Mouse (Mus musculus): ENCODE results near the gene Ttyh2. TPM values are rescaled to one million over a fixed set of nuclear protein-coding genes. Genes with fewer than 3 reads are reported as not detected.

Gene Ttyh2
- polyA plus RNA-seq, 1 experiment = 130 TPM

GRCm38 (mm10) chr11:114706358-114706757 lies 31.1 kb downstream of the Ttyh2 start:
- Histone ChIP-seq H3K4me1 (ENCODE audit: control insufficient read depth, insufficient read depth, insufficient read length, low read length) (no peaks in the 10 kb centered on the region), H3K27ac (ENCODE audit: insufficient read depth, low read depth, low read length) (no peak overlapping the region), H3K36me3 (ENCODE audit: control insufficient read depth, insufficient read depth, low read length) (peaks cover 37% of the 10 kb centered on the region), H3K4me3 (ENCODE audit: low read depth, low read length) (no peak overlapping the region), H3K27me3 (ENCODE audit: control insufficient read depth, insufficient read depth, low read length) (no peaks in the 10 kb centered on the region)
- no peak for TF ChIP-seq POLR2A (IDR thresholded peaks at IDR 0.05; ENCODE audit: low read depth, low read length)
- no peak for TF ChIP-seq CTCF (IDR thresholded peaks at IDR 0.05; ENCODE audit: extremely low read depth, insufficient read length, insufficient replicate concordance, low read depth, low read length)
- 68% methylated on average over 5 of the region's 5 CpGs for WGBS

- no peaks in the 10 kb centered on the region for H3K27me3 ChIP-seq (ENCODE audit: control insufficient read depth, insufficient read depth, low read length)
- H3K4me1 ChIP-seq (ENCODE audit: control insufficient read depth, insufficient read depth, insufficient read length, low read length) = no peaks in the 10 kb centered on the region
- no peak overlapping the region for H3K4me3 ChIP-seq (ENCODE audit: low read depth, low read length)
- TF ChIP-seq POLR2A (IDR thresholded peaks at IDR 0.05; ENCODE audit: low read depth, low read length) = no peak
- TF ChIP-seq CTCF (IDR thresholded peaks at IDR 0.05; ENCODE audit: extremely low read depth, insufficient read length, insufficient replicate concordance, low read depth, low read length) = no peak
- 86% methylated on average over 3 of the region's 3 CpGs for WGBS
- peaks cover 51% of the 10 kb centered on the region for H3K36me3 ChIP-seq (ENCODE audit: control insufficient read depth, insufficient read depth, low read length)
- H3K27ac ChIP-seq (ENCODE audit: insufficient read depth, low read depth, low read length) = no peak overlapping the region
Measured at GRCm38 (mm10) chr11:114711393-114711792, 36.2 kb downstream of the Ttyh2 start.

- no peaks in the 10 kb centered on the region for H3K27me3 ChIP-seq (ENCODE audit: control insufficient read depth, insufficient read depth, low read length)
- peaks cover 52% of the 10 kb centered on the region for H3K36me3 ChIP-seq (ENCODE audit: control insufficient read depth, insufficient read depth, low read length)
- no peaks in the 10 kb centered on the region for H3K4me1 ChIP-seq (ENCODE audit: control insufficient read depth, insufficient read depth, insufficient read length, low read length)
- no peak overlapping the region for H3K4me3 ChIP-seq (ENCODE audit: low read depth, low read length)
- WGBS = 86% methylated on average over 12 of the region's 12 CpGs
- TF ChIP-seq POLR2A (IDR thresholded peaks at IDR 0.05; ENCODE audit: low read depth, low read length) (no peak), CTCF (IDR thresholded peaks at IDR 0.05; ENCODE audit: extremely low read depth, insufficient read length, insufficient replicate concordance, low read depth, low read length) (no peak)
- no peak overlapping the region for H3K27ac ChIP-seq (ENCODE audit: insufficient read depth, low read depth, low read length)
Measured at GRCm38 (mm10) chr11:114711861-114712260, 36.6 kb downstream of the Ttyh2 start.

- peaks cover 37% of the 10 kb centered on the region for H3K36me3 ChIP-seq (ENCODE audit: control insufficient read depth, insufficient read depth, low read length)
- 90% methylated on average over 6 of the region's 6 CpGs for WGBS
- TF ChIP-seq CTCF (IDR thresholded peaks at IDR 0.05; ENCODE audit: extremely low read depth, insufficient read length, insufficient replicate concordance, low read depth, low read length) = no peak
- no peak for TF ChIP-seq POLR2A (IDR thresholded peaks at IDR 0.05; ENCODE audit: low read depth, low read length)
- no peak overlapping the region for H3K4me3 ChIP-seq (ENCODE audit: low read depth, low read length)
- H3K27ac ChIP-seq (ENCODE audit: insufficient read depth, low read depth, low read length) = no peak overlapping the region
- H3K27me3 ChIP-seq (ENCODE audit: control insufficient read depth, insufficient read depth, low read length) = no peaks in the 10 kb centered on the region
- H3K4me1 ChIP-seq (ENCODE audit: control insufficient read depth, insufficient read depth, insufficient read length, low read length) = no peaks in the 10 kb centered on the region
Measured at GRCm38 (mm10) chr11:114714526-114714925, 39.3 kb downstream of the Ttyh2 start.

- Histone ChIP-seq H3K27ac (ENCODE audit: insufficient read depth, low read depth, low read length) (no peak overlapping the region), H3K4me3 (ENCODE audit: low read depth, low read length) (no peak overlapping the region), H3K27me3 (ENCODE audit: control insufficient read depth, insufficient read depth, low read length) (no peaks in the 10 kb centered on the region), H3K4me1 (ENCODE audit: control insufficient read depth, insufficient read depth, insufficient read length, low read length) (no peaks in the 10 kb centered on the region), H3K36me3 (ENCODE audit: control insufficient read depth, insufficient read depth, low read length) (peaks cover 29% of the 10 kb centered on the region)
- no peak for TF ChIP-seq POLR2A (IDR thresholded peaks at IDR 0.05; ENCODE audit: low read depth, low read length)
- 80% methylated on average over 7 of the region's 7 CpGs for WGBS
Measured at GRCm38 (mm10) chr11:114715531-114715930, 40.3 kb downstream of the Ttyh2 start.

GRCm38 (mm10) chr11:114720535-114720934 lies 45.3 kb downstream of the Ttyh2 start:
- TF ChIP-seq CTCF (IDR thresholded peaks at IDR 0.05; ENCODE audit: extremely low read depth, insufficient read length, insufficient replicate concordance, low read depth, low read length) (no peak), POLR2A (IDR thresholded peaks at IDR 0.05; ENCODE audit: low read depth, low read length) (no peak)
- H3K36me3 ChIP-seq (ENCODE audit: control insufficient read depth, insufficient read depth, low read length) = peaks cover 6% of the 10 kb centered on the region
- no peaks in the 10 kb centered on the region for H3K27me3 ChIP-seq (ENCODE audit: control insufficient read depth, insufficient read depth, low read length)
- H3K4me1 ChIP-seq (ENCODE audit: control insufficient read depth, insufficient read depth, insufficient read length, low read length) = no peaks in the 10 kb centered on the region
- no peak overlapping the region for H3K27ac ChIP-seq (ENCODE audit: insufficient read depth, low read depth, low read length)
- WGBS = 89% methylated on average over 10 of the region's 10 CpGs
- no peak overlapping the region for H3K4me3 ChIP-seq (ENCODE audit: low read depth, low read length)

- 70% methylated on average over 8 of the region's 8 CpGs for WGBS
- H3K27me3 ChIP-seq (ENCODE audit: control insufficient read depth, insufficient read depth, low read length) = no peaks in the 10 kb centered on the region
- H3K4me1 ChIP-seq (ENCODE audit: control insufficient read depth, insufficient read depth, insufficient read length, low read length) = peaks cover 4% of the 10 kb centered on the region; the same call in 1 of the 2 replicates
- H3K27ac ChIP-seq (ENCODE audit: insufficient read depth, low read depth, low read length) = no peak overlapping the region
- H3K36me3 ChIP-seq (ENCODE audit: control insufficient read depth, insufficient read depth, low read length) = peaks cover 5% of the 10 kb centered on the region; the same call in 1 of the 2 replicates
- H3K4me3 ChIP-seq (ENCODE audit: low read depth, low read length) = no peak overlapping the region
- TF ChIP-seq CTCF (IDR thresholded peaks at IDR 0.05; ENCODE audit: extremely low read depth, insufficient read length, insufficient replicate concordance, low read depth, low read length) = no peak
- no peak for TF ChIP-seq POLR2A (IDR thresholded peaks at IDR 0.05; ENCODE audit: low read depth, low read length)
Measured at GRCm38 (mm10) chr11:114722438-114722837, 47.2 kb downstream of the Ttyh2 start.

- Histone ChIP-seq H3K4me3 (ENCODE audit: low read depth, low read length) (no peak overlapping the region), H3K4me1 (ENCODE audit: control insufficient read depth, insufficient read depth, insufficient read length, low read length) (peaks cover 4% of the 10 kb centered on the region; the same call in 1 of the 2 replicates), H3K27me3 (ENCODE audit: control insufficient read depth, insufficient read depth, low read length) (no peaks in the 10 kb centered on the region), H3K27ac (ENCODE audit: insufficient read depth, low read depth, low read length) (no peak overlapping the region), H3K36me3 (ENCODE audit: control insufficient read depth, insufficient read depth, low read length) (peaks cover 5% of the 10 kb centered on the region; the same call in 1 of the 2 replicates)
- no peak for TF ChIP-seq POLR2A (IDR thresholded peaks at IDR 0.05; ENCODE audit: low read depth, low read length)
- TF ChIP-seq CTCF (IDR thresholded peaks at IDR 0.05; ENCODE audit: extremely low read depth, insufficient read length, insufficient replicate concordance, low read depth, low read length) = no peak
- WGBS = 69% methylated on average over 13 of the region's 13 CpGs
Measured at GRCm38 (mm10) chr11:114723030-114723429, 47.8 kb downstream of the Ttyh2 start.

Data from small intestine, adult 2 months (tissue).